Mouse (Mus musculus) G1E (cell line): ENCODE data around the gene Klhl3.

Experiments used
- CTCF ChIP-seq: IDR thresholded peaks from 2 replicates; pipeline ENCODE4 v1.5.1; 2012; ENCODE audit warnings: low read depth, low read length, inconsistent platforms, mixed read lengths
- GATA1 ChIP-seq: IDR thresholded peaks from 2 replicates; pipeline ENCODE4 v1.6.1; 2012; ENCODE audit warnings: borderline replicate concordance, low read length, inconsistent platforms, mixed read lengths
- POLR2AphosphoS5 ChIP-seq: IDR thresholded peaks from 2 replicates; pipeline ENCODE4 v1.6.1; 2012; ENCODE audit warnings: low read depth, low read length, inconsistent platforms; ENCODE audit not compliant: insufficient replicate concordance

GRCm38 (mm10) chr13:58116801-58117200 is 3.4 kb upstream of the Klhl3 start:
- TF ChIP-seq CTCF, result no peak
- no peak for TF ChIP-seq GATA1
- TF ChIP-seq POLR2AphosphoS5, result no peak
